ENCODE assay signal across 32 mouse cellular contexts in the genomic region with DNA sequence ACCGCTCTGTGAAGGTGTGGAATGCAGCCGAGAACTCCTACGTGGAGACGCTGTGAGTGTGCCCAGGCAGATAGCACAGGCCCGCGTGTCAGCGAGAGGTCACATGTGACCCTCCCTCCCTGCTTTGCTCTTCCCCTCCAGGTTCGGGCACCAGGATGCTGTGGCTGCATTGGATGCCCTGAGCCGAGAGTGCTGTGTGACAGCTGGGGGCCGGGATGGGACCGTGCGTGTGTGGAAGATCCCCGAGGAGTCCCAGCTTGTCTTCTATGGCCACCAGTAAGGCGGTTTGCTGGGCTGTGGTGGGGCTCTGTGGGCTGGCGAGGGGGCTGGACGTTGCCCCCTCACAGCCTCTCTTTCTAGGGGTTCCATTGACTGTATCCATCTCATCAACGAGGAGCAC. TPM values are rescaled to one million over a fixed set of nuclear protein-coding genes. Genes with fewer than 3 reads are reported as not detected.
DNase-seq lines count a peak whose midpoint lies in the region; ATAC-seq lines count a peak whose summit lies in the region.
"Had no signal": no experiment of that assay in that cellular context is flagged by ENCODE, and none has a peak within 500 bp of the region (broad histone marks: within the 10 kb centered on the region; RNA-seq: fewer than 3 reads in every experiment).

No protein-coding gene starts in this region.

- no peaks in the 10 kb centered on the region for H3K27me3 ChIP-seq in liver, embryonic 13.5 days
- no peaks in the 10 kb centered on the region for H3K27me3 ChIP-seq in liver, embryonic 12.5 days (replicated peaks)
- H3K27me3 ChIP-seq: CH12.LX; forebrain, embryonic 13.5 days; hindbrain, embryonic 12.5 days; hindbrain, embryonic 15.5 days had no signal

- peaks cover 64% of the 10 kb centered on the region for H3K36me3 ChIP-seq in liver, embryonic 13.5 days
- peaks cover 76% of the 10 kb centered on the region for H3K36me3 ChIP-seq in liver, embryonic 12.5 days

- no peak overlapping the region for H3K4me3 ChIP-seq in liver, embryonic 13.5 days (replicated peaks)
- H3K4me3 ChIP-seq in liver, embryonic 12.5 days = no peak overlapping the region
- H3K4me3 ChIP-seq: forebrain, embryonic 10.5 days; forebrain, embryonic 13.5 days; gastrocnemius, adult 2 months; heart, adult 2 months; hindbrain, embryonic 12.5 days; hindbrain, embryonic 15.5 days had no signal

- H3K4me2 ChIP-seq in liver, embryonic 13.5 days = no peak overlapping the region
- no peak overlapping the region for H3K4me2 ChIP-seq in liver, embryonic 12.5 days
- H3K4me2 ChIP-seq: forebrain, embryonic 13.5 days; heart, embryonic 11.5 days; hindbrain, embryonic 12.5 days; hindbrain, embryonic 15.5 days had no signal

- ATAC-seq in liver, embryonic 13.5 days (ENCODE audit: low read depth) = 0 out of 2 replicates have a peak, but pooled peaks have one; percentile 11
- ATAC-seq in liver, embryonic 12.5 days = no peak
- ATAC-seq: forebrain, embryonic 13.5 days; forebrain, embryonic 16.5 days had no signal

- 88% methylated on average over 17 of the region's 17 CpGs for WGBS in liver, embryonic 13.5 days (ENCODE audit: insufficient replicate concordance)
- 85% methylated on average over 17 of the region's 17 CpGs for WGBS in liver, embryonic 12.5 days (ENCODE audit: insufficient replicate concordance)

- peaks cover 8% of the 10 kb centered on the region for H3K4me1 ChIP-seq in liver, embryonic 13.5 days (replicated peaks)
- peaks cover under 1% of the 10 kb centered on the region for H3K4me1 ChIP-seq in liver, embryonic 12.5 days
- H3K4me1 ChIP-seq: hindbrain, embryonic 12.5 days had no signal

- H3K9ac ChIP-seq in liver, embryonic 13.5 days = no peak overlapping the region
- H3K9ac ChIP-seq in liver, embryonic 12.5 days = no peak overlapping the region
- H3K9ac ChIP-seq: forebrain, embryonic 13.5 days; hindbrain, embryonic 12.5 days; hindbrain, embryonic 15.5 days had no signal

- H3K27ac ChIP-seq in liver, embryonic 13.5 days = no peak overlapping the region
- no peak overlapping the region for H3K27ac ChIP-seq in liver, embryonic 12.5 days
- H3K27ac ChIP-seq: forebrain, embryonic 10.5 days; forebrain, embryonic 13.5 days; gastrocnemius, adult 2 months; heart, adult 2 months; hindbrain, embryonic 12.5 days; hindbrain, embryonic 15.5 days had no signal

- DNase-seq in gastrocnemius, postnatal 10 days = peak; percentile 3
- no peak for DNase-seq in gastrocnemius, adult 18-20 months (ENCODE audit: low spot score)
- DNase-seq in layer of hippocampus, adult 11-12 months (ENCODE audit: low spot score) = peak; percentile 5
- DNase-seq in layer of hippocampus, adult 18-20 months (ENCODE audit: low spot score in 2 of 2) = no peak
- no peak for DNase-seq in liver, embryonic 13.5 days
- peak; percentile 2 for DNase-seq in thymus, postnatal 14 days
- no peak for DNase-seq in thymus, postnatal 0 days (ENCODE audit: low spot score)
- DNase-seq: adrenal gland, adult 2 months; adrenal gland, postnatal 14 days; B cell, adult 2 months; cerebellum, adult 11-12 months; cerebellum, adult 8-10 months; cerebellum, postnatal 14 days; gastrocnemius, postnatal 25 days had no signal

- no peaks in the 10 kb centered on the region for H3K9me3 ChIP-seq in liver, embryonic 13.5 days (replicated peaks)
- H3K9me3 ChIP-seq in liver, embryonic 12.5 days (replicated peaks) = no peaks in the 10 kb centered on the region
- H3K9me3 ChIP-seq: forebrain, embryonic 10.5 days; forebrain, embryonic 13.5 days; hindbrain, embryonic 12.5 days; hindbrain, embryonic 15.5 days had no signal

RNA-seq across cellular contexts. Expression of a gene that starts 6.9 kb away (rescaled TPM):
- 10 to 100 TPM; 51.6 to 55.7 TPM for total RNA-seq in gastrocnemius, postnatal 10 days (2021)
- total RNA-seq in gastrocnemius, adult 18-20 months (2021) = 10 to 100 TPM; 68.1 to 69.4 TPM
- total RNA-seq in layer of hippocampus, adult 18-20 months (2021) = 1 to 10 TPM; 3.8 to 5.0 TPM
- polyA plus RNA-seq in liver, embryonic 13.5 days (2015; fragmentation: Nextera tagmentation; extraction: Ambion mirVana) = 0.71 and 0.75 TPM in 2 replicates
- polyA plus RNA-seq in liver, embryonic 12.5 days (2016; fragmentation: Nextera tagmentation; extraction: Ambion mirVana) = 1.5 and 1.7 TPM in 2 replicates
- polyA plus RNA-seq in thymus, postnatal 0 days (2015; fragmentation: Nextera tagmentation; extraction: Ambion mirVana) = 18.0 and 22.3 TPM in 2 replicates

RNA-seq across cellular contexts. Expression of a gene that starts 7.8 kb away (rescaled TPM):
- total RNA-seq in gastrocnemius, postnatal 10 days (2021) = 10 to 100 TPM; 17.7 to 19.4 TPM
- 10 to 100 TPM; 19.8 to 21.7 TPM for total RNA-seq in gastrocnemius, adult 18-20 months (2021)
- total RNA-seq in layer of hippocampus, adult 18-20 months (2021) = 10 to 100 TPM; 28.5 to 29.2 TPM
- 44.2 and 47.6 TPM in 2 replicates for polyA plus RNA-seq in liver, embryonic 13.5 days (2015; fragmentation: Nextera tagmentation; extraction: Ambion mirVana)
- polyA plus RNA-seq in liver, embryonic 12.5 days (2016; fragmentation: Nextera tagmentation; extraction: Ambion mirVana) = 54.6 and 58.0 TPM in 2 replicates
- 56.8 and 62.7 TPM in 2 replicates for polyA plus RNA-seq in thymus, postnatal 0 days (2015; fragmentation: Nextera tagmentation; extraction: Ambion mirVana)

RNA-seq across cellular contexts. Expression of a gene that starts 16.2 kb away (rescaled TPM):
- not detected for total RNA-seq in gastrocnemius, postnatal 10 days (2021)
- total RNA-seq in gastrocnemius, adult 18-20 months (2021) = not detected
- total RNA-seq in layer of hippocampus, adult 18-20 months (2021) = not detected
- not detected in 2 replicates for polyA plus RNA-seq in liver, embryonic 13.5 days (2015; fragmentation: Nextera tagmentation; extraction: Ambion mirVana)
- not detected in 2 replicates for polyA plus RNA-seq in liver, embryonic 12.5 days (2016; fragmentation: Nextera tagmentation; extraction: Ambion mirVana)
- polyA plus RNA-seq in thymus, postnatal 0 days (2015; fragmentation: Nextera tagmentation; extraction: Ambion mirVana) = not detected in 2 replicates
- total RNA-seq: adrenal gland, adult 2 months; adrenal gland, postnatal 14 days; adrenal gland, postnatal 4 days; CH12.LX; gastrocnemius, adult 2 months; gastrocnemius, postnatal 25 days; heart, adult 2 months; heart, postnatal 25 days; hematopoietic stem cell, adult 5-6 weeks; MEL had no signal
- polyA plus RNA-seq: adrenal gland, adult 2 months; embryonic facial prominence, embryonic 11.5 days; embryonic facial prominence, embryonic 14.5 days; forebrain, embryonic 10.5 days; forebrain, embryonic 13.5 days; forebrain, embryonic 16.5 days; heart, embryonic 11.5 days; heart, embryonic 14.5 days; heart, postnatal 0 days; hindbrain, embryonic 12.5 days; hindbrain, embryonic 15.5 days had no signal

RNA-seq across cellular contexts. Expression of a gene that starts 17.9 kb away (rescaled TPM):
- under 1 TPM; 0.19 to 0.52 TPM for total RNA-seq in gastrocnemius, postnatal 10 days (2021)
- under 1 TPM; 0.14 to 0.21 TPM for total RNA-seq in gastrocnemius, adult 18-20 months (2021)
- 10 to 100 TPM; 12.4 to 12.7 TPM for total RNA-seq in layer of hippocampus, adult 18-20 months (2021)
- 0.09 TPM in 1 of 2 replicates, not detected in the other for polyA plus RNA-seq in liver, embryonic 13.5 days (2015; fragmentation: Nextera tagmentation; extraction: Ambion mirVana)
- 0.10 and 0.19 TPM in 2 replicates for polyA plus RNA-seq in liver, embryonic 12.5 days (2016; fragmentation: Nextera tagmentation; extraction: Ambion mirVana)
- polyA plus RNA-seq in thymus, postnatal 0 days (2015; fragmentation: Nextera tagmentation; extraction: Ambion mirVana) = 0.17 and 0.20 TPM in 2 replicates
- total RNA-seq: adrenal gland, postnatal 14 days; heart, adult 2 months; heart, postnatal 25 days; hematopoietic stem cell, adult 5-6 weeks; MEL had no signal
- polyA plus RNA-seq: heart, adult 2 months had no signal

RNA-seq across cellular contexts. Expression of a gene that starts 30.5 kb away (rescaled TPM):
- total RNA-seq in gastrocnemius, postnatal 10 days (2021) = 10 to 100 TPM; 54.2 to 68.2 TPM
- total RNA-seq in gastrocnemius, adult 18-20 months (2021) = 10 to 100 TPM; 54.7 to 69.6 TPM
- 100 to 1,000 TPM; 186 to 198 TPM for total RNA-seq in layer of hippocampus, adult 18-20 months (2021)
- 12.7 and 13.2 TPM in 2 replicates for polyA plus RNA-seq in liver, embryonic 13.5 days (2015; fragmentation: Nextera tagmentation; extraction: Ambion mirVana)
- 27.3 and 30.9 TPM in 2 replicates for polyA plus RNA-seq in liver, embryonic 12.5 days (2016; fragmentation: Nextera tagmentation; extraction: Ambion mirVana)
- polyA plus RNA-seq in thymus, postnatal 0 days (2015; fragmentation: Nextera tagmentation; extraction: Ambion mirVana) = 12.6 and 16.3 TPM in 2 replicates

Comparison
In these comparisons a context has a peak if more than half of its experiments do, and no peak if none do; other contexts are left out.
1. DNase-seq: peak in gastrocnemius, postnatal 10 days (single experiment), layer of hippocampus, adult 11-12 months (single experiment) and thymus, postnatal 14 days (single experiment); none in gastrocnemius, adult 18-20 months (single experiment), layer of hippocampus, adult 18-20 months (0 of 2), liver, embryonic 13.5 days (single experiment) and thymus, postnatal 0 days (single experiment).
2. RNA of a gene that starts 6.9 kb away (total RNA-seq): 68.1 to 69.4 TPM in gastrocnemius, adult 18-20 months and 51.6 to 55.7 TPM in gastrocnemius, postnatal 10 days; 3.8 to 5.0 TPM in layer of hippocampus, adult 18-20 months; every median in the first group is over 4 times any median in the second.